Mouse (Mus musculus) thymus, postnatal 25 days (tissue): ENCODE measurements around the gene Dgcr8.

Experiments
- DNase-seq: peaks from one replicate; pipeline ENCODE4 v3.0.0; 2022

Gene Dgcr8

DNA sequence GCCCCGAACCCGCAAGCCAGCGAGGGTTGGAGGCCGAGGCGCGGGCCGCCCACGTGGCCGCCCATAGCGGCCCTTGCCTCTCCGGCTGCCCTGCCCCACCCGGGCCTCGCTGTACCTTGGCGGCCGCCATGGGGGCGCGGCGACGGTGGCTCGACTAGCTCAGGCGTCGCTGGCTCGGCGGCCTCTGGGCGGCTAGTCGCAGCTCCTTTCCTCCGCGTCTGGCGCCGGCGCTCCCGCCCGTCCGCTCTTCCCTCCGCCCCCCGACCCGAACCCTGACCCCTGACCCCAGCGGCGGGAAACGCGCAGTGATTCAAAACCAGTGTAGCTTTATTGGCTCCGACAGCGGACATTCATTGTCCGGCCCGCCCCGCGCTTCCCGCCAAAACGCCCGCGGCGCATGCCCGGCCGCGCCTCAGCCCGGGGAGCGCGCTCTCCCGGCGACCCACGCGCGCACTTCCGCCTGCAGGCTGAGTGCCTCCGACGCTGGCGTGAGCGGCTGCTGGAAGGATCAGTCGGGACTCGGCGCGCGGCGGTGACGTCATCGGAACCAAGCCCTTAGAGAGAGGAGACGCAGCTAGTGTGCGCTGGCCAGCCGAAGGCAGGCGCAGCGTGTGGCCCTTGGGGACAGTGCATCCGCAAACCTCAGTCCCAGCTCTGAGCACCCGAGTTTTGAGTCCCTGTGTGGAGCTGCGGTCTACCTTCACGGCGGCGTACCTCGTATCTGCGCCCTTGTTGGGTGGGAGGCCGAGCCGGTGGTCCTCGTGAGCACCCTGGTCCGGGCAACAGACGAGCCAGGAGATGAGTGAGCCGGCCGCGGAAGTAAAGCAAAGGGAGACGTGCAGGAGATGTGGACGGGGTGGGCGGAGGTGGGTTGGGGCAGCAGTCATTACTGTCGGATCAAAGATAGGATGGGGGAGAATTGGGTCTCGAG lies 40.3 kb downstream of the Dgcr8 start, which contains the start of the genes Trmt2a and Ranbp1:
Gene Trmt2a, plus strand, starts transcription at position 247 of the 931 bp plus-strand sequence.
Gene Ranbp1, minus strand, starts transcription at position 300 of the 931 bp plus-strand sequence.
- DNase-seq: peak; percentile 97

- DNase-seq: no peak
Measured at GRCm38 (mm10) chr16:18247521-18248399, 41.3 kb downstream of the Dgcr8 start.

DNA sequence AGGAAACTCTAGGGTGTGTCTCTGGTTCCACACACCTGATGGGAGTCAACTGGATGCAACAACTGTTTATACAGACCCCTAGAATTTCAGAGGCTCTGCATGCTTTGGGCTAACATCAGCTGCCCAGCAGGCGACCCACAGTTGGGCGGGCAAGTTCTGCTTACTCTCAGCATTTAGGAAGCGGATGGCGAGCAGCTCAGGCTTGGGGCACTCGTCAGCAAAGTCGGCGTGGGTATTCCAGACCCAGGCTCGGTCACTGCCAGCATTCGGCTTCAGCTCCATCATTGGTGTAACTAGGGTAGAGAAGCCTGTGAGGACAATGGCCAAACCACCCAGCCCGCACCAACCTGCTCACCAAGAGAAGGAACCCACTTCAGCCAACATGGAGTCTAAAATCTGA lies 47.5 kb downstream of the Dgcr8 start:
- no peak for DNase-seq

DNA sequence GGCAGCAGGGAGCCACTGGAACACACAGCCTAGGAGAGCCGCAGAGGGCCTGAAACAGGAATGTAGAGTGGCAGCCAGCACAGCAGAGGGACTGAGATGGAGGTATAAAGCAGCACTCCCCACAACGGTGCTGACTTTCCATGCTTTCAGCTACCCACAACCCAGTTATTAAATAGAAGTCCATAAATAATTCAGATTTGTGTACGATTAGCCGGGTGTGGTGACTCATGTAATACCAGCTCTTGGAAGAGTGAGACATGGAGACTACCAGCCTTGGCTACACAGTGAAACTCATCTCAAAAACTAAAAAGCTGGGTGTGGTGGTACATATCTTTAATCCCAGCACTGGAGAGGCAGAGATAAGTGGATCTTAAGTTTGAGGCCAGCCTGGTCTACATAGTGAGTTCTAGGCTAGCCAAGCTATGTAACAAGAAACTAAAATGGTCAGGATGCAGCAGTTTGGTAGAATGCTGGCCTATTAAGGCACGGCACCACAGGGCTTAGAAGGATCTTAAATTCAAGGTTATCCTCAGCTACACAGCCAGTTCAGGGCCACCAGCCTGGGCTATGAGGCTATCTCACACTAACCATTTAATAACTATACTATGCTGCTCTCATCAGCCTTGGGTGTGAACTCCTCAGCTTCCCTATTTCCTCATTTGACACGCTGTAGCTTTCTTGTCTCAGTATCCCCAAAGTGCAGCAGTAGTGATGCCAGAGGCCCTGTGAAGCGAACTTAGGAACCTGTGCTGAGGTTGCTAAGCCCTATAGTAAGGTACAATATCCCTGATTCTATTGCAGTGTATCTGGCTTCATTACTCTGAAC lies 52.2 kb downstream of the Dgcr8 start:
- no peak for DNase-seq

DNA sequence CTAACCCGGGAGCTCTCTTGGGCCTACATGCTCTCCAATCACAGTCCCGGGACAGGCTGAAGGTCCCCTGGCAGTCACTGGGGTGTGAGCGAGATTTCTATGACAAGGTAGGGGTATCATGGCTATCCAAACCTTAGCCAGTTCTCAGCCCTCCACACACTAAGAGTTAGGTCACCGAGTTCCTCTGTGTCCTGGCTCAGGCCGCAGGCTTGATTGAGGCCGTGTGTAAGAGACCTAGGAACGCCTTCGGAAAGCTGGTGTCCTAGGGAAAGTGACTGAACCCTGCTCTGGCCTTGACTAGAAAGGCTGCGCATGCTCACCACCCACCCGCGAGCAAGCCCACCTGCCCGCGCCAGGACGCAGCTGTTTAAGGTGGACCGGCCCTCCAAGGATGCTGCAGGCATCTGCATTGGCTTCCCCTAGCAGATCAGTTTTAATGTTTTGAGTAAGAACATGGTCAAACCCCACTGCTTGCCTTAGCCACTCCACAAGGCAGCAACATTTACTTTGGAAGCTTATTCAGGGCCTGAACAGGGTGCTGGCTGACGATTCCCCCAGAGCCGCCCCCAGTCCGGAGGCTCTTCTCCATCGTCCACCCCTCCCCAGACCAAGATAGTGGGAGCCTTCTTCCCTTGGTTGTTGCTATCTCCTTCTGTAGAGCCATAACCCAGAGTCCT lies 53.5 kb downstream of the Dgcr8 start:
- DNase-seq: peak; percentile 69

GRCm38 (mm10) chr16:18234671-18235388 lies 54.2 kb downstream of the Dgcr8 start, which contains the start of gene Zdhhc8:
Gene Zdhhc8, minus strand, starts transcription at chr16:18235136.
- DNase-seq: peak; percentile 71

- peak; percentile 41 for DNase-seq
Measured at GRCm38 (mm10) chr16:18233919-18234670, 55.0 kb downstream of the Dgcr8 start.

GRCm38 (mm10) chr16:18233451-18233850 lies 55.6 kb downstream of the Dgcr8 start:
- DNase-seq: peak; percentile 61

- DNase-seq: no peak
Measured at GRCm38 (mm10) chr16:18231451-18231850, 57.6 kb downstream of the Dgcr8 start.

GRCm38 (mm10) chr16:18231047-18231446 lies 58.0 kb downstream of the Dgcr8 start:
- DNase-seq: peak; percentile 46

DNA sequence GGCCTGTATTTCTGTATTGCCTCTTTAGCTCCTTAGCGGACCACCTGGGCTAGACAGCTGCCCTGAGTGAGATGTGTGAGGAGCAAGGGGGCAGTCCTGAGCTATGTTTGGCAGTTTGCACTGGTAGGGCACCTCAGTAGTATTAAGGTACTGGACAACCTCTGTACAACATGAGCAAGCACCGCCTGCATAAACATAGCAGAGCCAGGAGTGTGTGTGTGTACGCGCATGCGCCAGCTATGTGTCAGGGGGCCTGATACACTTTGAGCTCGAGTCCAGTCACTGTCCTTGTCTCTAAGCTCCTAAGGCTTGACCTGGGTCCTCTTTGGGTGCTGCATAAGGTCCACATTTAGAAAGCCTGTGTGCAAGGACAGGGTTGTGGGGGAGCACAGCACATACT lies 58.4 kb downstream of the Dgcr8 start:
- DNase-seq: no peak

DNA sequence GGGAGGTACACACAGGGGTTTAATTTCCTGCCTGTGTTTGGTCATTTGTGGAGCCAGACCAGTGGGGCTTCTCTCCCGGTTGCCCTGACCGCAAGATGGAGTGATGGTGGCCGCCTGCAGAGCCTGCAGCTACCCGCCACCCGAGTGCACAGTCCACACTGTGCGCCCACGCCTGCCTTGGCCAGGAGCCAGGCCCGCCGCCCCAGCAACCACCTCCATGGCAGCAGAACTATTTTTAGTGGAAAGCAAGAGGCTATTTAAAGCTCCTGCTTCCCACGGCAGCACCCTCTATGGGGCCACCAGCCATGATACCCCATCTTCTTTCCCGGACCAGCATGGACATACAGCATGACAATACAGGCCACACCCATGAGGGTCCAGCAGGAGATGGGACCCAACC lies 59.4 kb downstream of the Dgcr8 start:
- DNase-seq: no peak

DNA sequence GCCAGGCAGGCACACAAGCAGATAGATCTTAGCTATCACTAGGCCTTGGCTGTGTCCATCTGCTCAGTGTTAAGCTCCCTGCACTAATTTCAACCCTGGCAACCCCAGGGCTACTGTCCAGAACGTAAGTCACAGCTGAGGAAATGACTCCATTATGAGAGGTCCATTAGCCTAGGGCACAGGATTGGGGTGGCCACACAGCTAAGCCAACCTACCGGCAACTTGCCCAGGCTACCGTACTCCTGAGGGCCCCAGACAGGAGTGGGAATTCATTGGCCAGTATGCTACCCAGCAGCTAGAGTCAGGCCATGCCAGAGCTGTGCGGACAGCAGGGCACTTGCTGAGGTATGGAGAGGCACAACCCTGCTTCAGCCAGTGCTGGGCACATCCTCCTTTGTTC lies 60.2 kb downstream of the Dgcr8 start:
- no peak for DNase-seq

GRCm38 (mm10) chr16:18227897-18228422 lies 61.1 kb downstream of the Dgcr8 start:
- no peak for DNase-seq

- DNase-seq: no peak
Measured at GRCm38 (mm10) chr16:18227187-18227586, 61.9 kb downstream of the Dgcr8 start.

- no peak for DNase-seq
Measured at GRCm38 (mm10) chr16:18222188-18222587, 66.9 kb downstream of the Dgcr8 start.

DNA sequence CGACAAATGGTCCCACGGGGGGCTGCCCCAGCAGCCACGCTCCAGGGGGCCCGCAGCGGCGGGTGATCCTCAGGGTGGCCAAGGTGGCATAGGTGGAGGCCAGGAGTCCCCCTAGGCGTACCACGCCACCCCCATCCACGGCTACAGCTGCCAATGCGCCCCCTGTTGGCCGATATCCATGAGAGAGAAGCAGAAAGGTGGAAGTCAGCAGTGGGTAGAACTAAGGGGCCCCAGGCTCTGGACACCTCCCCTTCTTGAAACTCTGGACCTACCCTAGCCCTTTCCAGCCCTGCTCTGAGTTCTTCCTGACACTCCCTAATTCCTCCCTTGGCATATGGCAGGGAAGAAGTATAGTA lies 67.5 kb downstream of the Dgcr8 start:
- DNase-seq: no peak

- no peak for DNase-seq
Measured at GRCm38 (mm10) chr16:18220856-18221542, 68.0 kb downstream of the Dgcr8 start.

DNA sequence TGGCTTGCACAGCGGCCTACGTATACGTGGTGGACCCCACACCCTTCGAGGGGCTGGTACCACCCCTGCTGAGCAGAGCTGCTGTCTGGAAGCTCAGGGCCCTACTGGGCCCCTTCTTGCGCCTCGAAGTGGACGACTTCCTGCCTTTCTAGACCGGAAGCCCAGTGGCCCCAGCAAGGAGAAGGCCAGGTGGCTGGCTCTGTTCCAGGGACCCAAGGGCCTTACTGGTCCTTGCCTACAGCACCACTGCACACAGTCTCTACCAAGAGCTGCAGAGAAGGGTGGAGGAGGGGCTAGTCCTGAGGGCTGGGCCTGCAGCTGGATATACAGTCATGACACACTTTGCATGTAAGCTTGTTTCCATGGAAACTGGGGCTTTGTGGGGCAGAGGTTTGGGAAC lies 69.0 kb downstream of the Dgcr8 start:
- DNase-seq: peak; percentile 56

GRCm38 (mm10) chr16:18218580-18218996 lies 70.5 kb downstream of the Dgcr8 start:
- DNase-seq: no peak
